Mouse (Mus musculus): Measurements from ENCODE around the gene Prpf8. TPM values are rescaled to one million over a fixed set of nuclear protein-coding genes. Genes with fewer than 3 reads are reported as not detected.

Prpf8 gene
- polyA plus RNA-seq, 1 experiment from 2014 or later: 15.8 TPM

- 79% methylated on average over 7 of the region's 7 CpGs for WGBS
- TF ChIP-seq CTCF (IDR thresholded peaks at IDR 0.05; ENCODE audit: low read depth): no peak
- no peak for TF ChIP-seq EP300 (optimal IDR thresholded peaks at IDR 0.05)
- H3K4me1 ChIP-seq (replicated peaks; ENCODE audit: control insufficient read depth, insufficient read depth): peaks cover 13% of the 10 kb centered on the region
- no peak overlapping the region for H3K9ac ChIP-seq (ENCODE audit: low read length)
- DNase-seq (ENCODE audit: low spot score): no peak
- no peak for ATAC-seq (ENCODE audit: low FRiP score, low TSS enrichment)
- H3K36me3 ChIP-seq (ENCODE audit: control insufficient read depth, insufficient read depth, low read length): peaks cover under 1% of the 10 kb centered on the region; the same call in 1 of the 2 replicates
- no peak overlapping the region for H3K27ac ChIP-seq (replicated peaks)
- H3K4me2 ChIP-seq (replicated peaks; ENCODE audit: low read depth): no peak overlapping the region
- no peak overlapping the region for H3K4me3 ChIP-seq (ENCODE audit: low read depth, low read length)
- H3K9me3 ChIP-seq (ENCODE audit: control insufficient read depth, low read length): no peaks in the 10 kb centered on the region
- no peaks in the 10 kb centered on the region for H3K27me3 ChIP-seq (ENCODE audit: control insufficient read depth, insufficient read depth, low read length)
Observed at GRCm38 (mm10) chr11:75456440-75456871, 30.2 kb upstream of the Prpf8 start.

GRCm38 (mm10) chr11:75458169-75458568 is 28.4 kb upstream of the Prpf8 start:
- no peak overlapping the region for H3K9ac ChIP-seq (ENCODE audit: low read length)
- no peaks in the 10 kb centered on the region for H3K36me3 ChIP-seq (ENCODE audit: control insufficient read depth, insufficient read depth, low read length)
- H3K4me2 ChIP-seq (replicated peaks; ENCODE audit: low read depth): no peak overlapping the region
- no peak overlapping the region for H3K27ac ChIP-seq (replicated peaks)
- H3K27me3 ChIP-seq (ENCODE audit: control insufficient read depth, insufficient read depth, low read length): no peaks in the 10 kb centered on the region
- peaks cover 13% of the 10 kb centered on the region for H3K4me1 ChIP-seq (replicated peaks; ENCODE audit: control insufficient read depth, insufficient read depth)
- no peaks in the 10 kb centered on the region for H3K9me3 ChIP-seq (ENCODE audit: control insufficient read depth, low read length)
- TF ChIP-seq CTCF (IDR thresholded peaks at IDR 0.05; ENCODE audit: low read depth) (peak; percentile 87), EP300 (optimal IDR thresholded peaks at IDR 0.05) (no peak)
- ATAC-seq (ENCODE audit: low FRiP score, low TSS enrichment): no peak
- 14% methylated on average over 3 of the region's 3 CpGs for WGBS
- peak; percentile 47 for DNase-seq (ENCODE audit: low spot score)
- H3K4me3 ChIP-seq (ENCODE audit: low read depth, low read length): no peak overlapping the region

- H3K9ac ChIP-seq (ENCODE audit: low read length): no peak overlapping the region
- no peaks in the 10 kb centered on the region for H3K9me3 ChIP-seq (ENCODE audit: control insufficient read depth, low read length)
- no peaks in the 10 kb centered on the region for H3K27me3 ChIP-seq (ENCODE audit: control insufficient read depth, insufficient read depth, low read length)
- no peak for DNase-seq (ENCODE audit: low spot score)
- H3K27ac ChIP-seq (replicated peaks): no peak overlapping the region
- H3K4me1 ChIP-seq (replicated peaks; ENCODE audit: control insufficient read depth, insufficient read depth): peaks cover 14% of the 10 kb centered on the region
- TF ChIP-seq CTCF (IDR thresholded peaks at IDR 0.05; ENCODE audit: low read depth): no peak
- no peaks in the 10 kb centered on the region for H3K36me3 ChIP-seq (ENCODE audit: control insufficient read depth, insufficient read depth, low read length)
- no peak overlapping the region for H3K4me3 ChIP-seq (ENCODE audit: low read depth, low read length)
- ATAC-seq (ENCODE audit: low FRiP score, low TSS enrichment): no peak
- 77% methylated on average over 8 of the region's 8 CpGs for WGBS
- H3K4me2 ChIP-seq (replicated peaks; ENCODE audit: low read depth): no peak overlapping the region
Observed at GRCm38 (mm10) chr11:75458628-75459041, 28.0 kb upstream of the Prpf8 start.

GRCm38 (mm10) chr11:75459141-75459711 is 27.4 kb upstream of the Prpf8 start:
- 58% methylated on average over 5 of the region's 5 CpGs for WGBS
- Histone ChIP-seq H3K27ac (replicated peaks) (peak overlapping the region; percentile 97), H3K4me3 (ENCODE audit: low read depth, low read length) (no peak overlapping the region), H3K27me3 (ENCODE audit: control insufficient read depth, insufficient read depth, low read length) (no peaks in the 10 kb centered on the region), H3K36me3 (ENCODE audit: control insufficient read depth, insufficient read depth, low read length) (no peaks in the 10 kb centered on the region), H3K4me2 (replicated peaks; ENCODE audit: low read depth) (no peak overlapping the region), H3K9me3 (ENCODE audit: control insufficient read depth, low read length) (no peaks in the 10 kb centered on the region), H3K4me1 (replicated peaks; ENCODE audit: control insufficient read depth, insufficient read depth) (peaks cover 10% of the 10 kb centered on the region), H3K9ac (ENCODE audit: low read length) (no peak overlapping the region)
- ATAC-seq (ENCODE audit: low FRiP score, low TSS enrichment) (no peak), DNase-seq (ENCODE audit: low spot score) (no peak)
- TF ChIP-seq CTCF (IDR thresholded peaks at IDR 0.05; ENCODE audit: low read depth): no peak
- TF ChIP-seq EP300 (optimal IDR thresholded peaks at IDR 0.05): no peak

GRCm38 (mm10) chr11:75459751-75460102 is 26.9 kb upstream of the Prpf8 start:
- no peak for ATAC-seq (ENCODE audit: low FRiP score, low TSS enrichment)
- no peaks in the 10 kb centered on the region for H3K27me3 ChIP-seq (ENCODE audit: control insufficient read depth, insufficient read depth, low read length)
- no peak overlapping the region for H3K4me3 ChIP-seq (ENCODE audit: low read depth, low read length)
- DNase-seq (ENCODE audit: low spot score): no peak
- H3K9ac ChIP-seq (ENCODE audit: low read length): no peak overlapping the region
- no peaks in the 10 kb centered on the region for H3K36me3 ChIP-seq (ENCODE audit: control insufficient read depth, insufficient read depth, low read length)
- TF ChIP-seq CTCF (IDR thresholded peaks at IDR 0.05; ENCODE audit: low read depth): no peak
- peaks cover 10% of the 10 kb centered on the region for H3K4me1 ChIP-seq (replicated peaks; ENCODE audit: control insufficient read depth, insufficient read depth)
- 31% methylated on average over 5 of the region's 5 CpGs for WGBS
- H3K27ac ChIP-seq (replicated peaks): peak overlapping the region; percentile 97
- H3K9me3 ChIP-seq (ENCODE audit: control insufficient read depth, low read length): no peaks in the 10 kb centered on the region
- peak overlapping the region; percentile 57 for H3K4me2 ChIP-seq (replicated peaks; ENCODE audit: low read depth)

GRCm38 (mm10) chr11:75460103-75460843 is 26.3 kb upstream of the Prpf8 start:
- H3K27ac ChIP-seq (replicated peaks): peak overlapping the region; percentile 97
- 3% methylated on average over 19 of the region's 19 CpGs for WGBS
- ATAC-seq (ENCODE audit: low FRiP score, low TSS enrichment) (peak; percentile 55), DNase-seq (ENCODE audit: low spot score) (peak; percentile 91)
- TF ChIP-seq CTCF (IDR thresholded peaks at IDR 0.05; ENCODE audit: low read depth) (no peak), EP300 (optimal IDR thresholded peaks at IDR 0.05) (no peak)
- H3K4me3 ChIP-seq (ENCODE audit: low read depth, low read length): peak overlapping the region; percentile 34
- no peaks in the 10 kb centered on the region for H3K36me3 ChIP-seq (ENCODE audit: control insufficient read depth, insufficient read depth, low read length)
- peaks cover 7% of the 10 kb centered on the region; the same call in 1 of the 2 replicates for H3K4me1 ChIP-seq (replicated peaks; ENCODE audit: control insufficient read depth, insufficient read depth)
- peak overlapping the region; percentile 62 for H3K9ac ChIP-seq (ENCODE audit: low read length)
- H3K27me3 ChIP-seq (ENCODE audit: control insufficient read depth, insufficient read depth, low read length): no peaks in the 10 kb centered on the region
- no peaks in the 10 kb centered on the region for H3K9me3 ChIP-seq (ENCODE audit: control insufficient read depth, low read length)
- H3K4me2 ChIP-seq (replicated peaks; ENCODE audit: low read depth): peak overlapping the region; percentile 57
